Mouse (Mus musculus): ENCODE measurements around the gene Trpm1.

GRCm38 (mm10) chr7:64155687-64156086, 2.1 kb downstream of the Trpm1 start:
- TF ChIP-seq EP300 (IDR thresholded peaks at IDR 0.05) (peak; percentile 80), CTCF (IDR thresholded peaks at IDR 0.05) (peak; percentile 85)

All from lung, postnatal 0 days (tissue).